Mouse (Mus musculus): ENCODE data around the gene Rps3.

- TF ChIP-seq GATA1 (IDR thresholded peaks at IDR 0.05; ENCODE audit: borderline replicate concordance, low read length) (no peak), FLI1 (IDR thresholded peaks at IDR 0.05; ENCODE audit: low read length) (no peak)
These were observed 33.2 kb upstream of the Rps3 start for GRCm38 (mm10) chr7:99516814-99517157.

Measured in megakaryocyte, embryonic 14.5 days (primary cell).